Mouse (Mus musculus) thymus, postnatal 0 days (tissue): ENCODE data around the gene Atp8a2. TPM values are rescaled to one million over a fixed set of nuclear protein-coding genes. Genes with fewer than 3 reads are reported as not detected.
A peak's percentile ranks its signal among the peaks of the same experiment; 100 is the strongest.
"Not testable (repeated sequence)": the region's sequence is repeated elsewhere in the genome, so short reads cannot be mapped to it uniquely, and the experiment has no call there.

Experiments
- DNase-seq: peaks from one replicate; pipeline ENCODE4 v3.0.0-alpha.2; 2015; ENCODE audit warnings: low spot score
- polyA plus RNA-seq: library from polyadenylated mRNA; unstranded; fragments of >200 nt; fragmentation: Nextera tagmentation; extraction: Ambion mirVana; gene quantifications from 2 replicates; pipeline ENCODE4 v1.2.1, GENCODE M21; 2015

The Atp8a2 gene
- polyA plus RNA-seq, 1 experiment from 2014 or later = 1.4 TPM

DNA sequence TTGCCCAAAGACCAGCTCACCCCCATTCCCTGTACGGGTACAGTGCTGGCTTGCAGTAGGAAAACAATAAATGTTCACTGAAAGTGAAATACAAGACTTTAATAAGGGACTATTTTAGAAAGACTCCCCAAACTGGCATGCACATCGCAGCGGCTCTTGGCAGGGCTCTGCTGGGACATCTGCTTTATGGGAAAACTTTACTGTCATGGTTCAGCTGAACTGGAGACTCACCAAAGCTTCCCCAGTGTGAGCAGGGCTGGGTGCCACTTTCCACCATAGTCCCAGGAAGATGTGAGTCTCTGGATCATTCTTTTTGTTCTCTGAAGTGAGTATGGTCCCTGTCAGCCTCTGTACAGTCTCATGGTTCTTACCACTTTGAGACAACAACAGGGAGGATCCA is 475.6 kb downstream of the Atp8a2 start:
- DNase-seq = no peak

DNA sequence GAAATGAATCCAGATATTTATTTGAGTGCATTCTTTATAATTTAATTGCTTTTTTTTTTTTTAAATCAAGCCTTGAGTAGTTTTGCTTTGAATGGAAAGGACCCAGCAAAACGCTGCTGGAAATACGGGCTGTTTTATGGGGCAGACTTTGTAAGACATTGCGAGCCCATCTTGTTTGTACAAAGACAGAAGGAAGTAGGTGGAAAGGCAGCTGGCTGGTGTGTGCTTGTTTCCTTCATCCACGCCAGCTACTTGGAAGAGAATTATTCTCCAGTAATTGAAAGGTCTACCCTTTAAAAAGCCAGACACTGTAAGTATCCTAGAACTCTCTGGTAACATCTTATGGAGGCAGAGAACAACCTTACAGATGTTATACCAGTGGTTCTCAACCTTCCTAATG is 476.6 kb downstream of the Atp8a2 start:
- DNase-seq = no peak

DNA sequence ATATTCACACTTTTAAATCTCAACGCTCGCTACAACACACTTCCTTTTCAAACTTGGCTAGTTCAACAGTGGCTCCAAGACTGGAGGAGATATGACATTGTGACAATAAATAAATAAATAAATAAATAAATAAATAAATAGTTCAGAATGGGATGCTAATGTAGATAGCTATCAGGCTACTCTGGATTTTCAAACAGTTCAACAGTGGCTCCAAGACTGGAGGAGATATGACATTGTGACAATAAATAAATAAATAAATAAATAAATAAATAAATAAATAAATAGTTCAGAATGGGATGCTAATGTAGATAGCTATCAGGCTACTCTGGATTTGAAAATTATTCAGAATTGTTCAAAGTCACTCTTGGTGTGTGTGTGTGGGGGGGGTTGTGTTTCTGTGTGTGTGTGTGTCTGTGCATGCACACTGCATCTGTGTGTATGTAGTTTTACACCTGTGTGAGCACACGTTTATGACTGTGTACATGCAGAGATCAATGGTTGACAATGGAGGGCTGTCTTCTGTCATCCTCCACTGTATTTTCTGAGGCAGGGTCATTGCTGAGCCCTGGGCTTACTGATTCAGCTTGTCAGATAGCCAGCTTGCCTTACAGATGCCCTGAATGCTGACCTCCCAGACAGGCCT is 480.4 kb downstream of the Atp8a2 start:
- not testable (repeated sequence) for DNase-seq

DNA sequence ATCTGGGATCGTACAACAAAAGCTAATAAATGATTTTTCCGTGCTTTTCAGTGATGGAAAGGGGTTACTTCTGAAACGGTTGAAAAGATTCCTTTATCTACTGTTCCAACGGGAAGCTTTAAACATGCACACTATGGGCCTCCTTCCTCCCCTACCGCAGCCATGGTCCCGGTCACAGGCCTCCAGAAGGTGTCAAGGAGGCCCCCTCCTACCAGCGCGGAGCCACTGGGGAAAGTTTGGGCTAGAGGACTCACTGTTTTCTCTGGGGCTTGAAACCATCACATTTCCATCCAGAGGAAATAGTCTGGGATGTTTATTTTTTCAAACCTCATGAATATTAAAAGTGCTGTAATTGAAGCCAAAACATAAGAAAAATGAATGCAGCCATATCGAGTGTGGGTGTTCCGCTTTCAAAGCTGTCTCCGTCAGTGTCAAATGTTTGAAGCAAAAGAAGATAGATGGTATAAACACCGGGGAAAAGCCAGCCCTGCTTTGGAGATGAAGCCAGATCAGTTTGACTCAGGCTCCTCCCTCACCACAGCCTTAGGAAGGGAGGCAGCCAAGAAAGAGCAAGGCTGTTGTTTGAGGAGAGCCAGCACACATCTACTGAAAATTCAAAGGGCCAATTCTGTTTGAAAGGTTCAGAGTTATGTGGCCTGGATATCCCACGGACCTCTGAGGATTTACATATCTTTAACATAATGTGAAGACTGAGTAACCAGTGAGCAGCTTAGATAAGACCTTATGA is 481.1 kb downstream of the Atp8a2 start:
- no peak for DNase-seq

DNA sequence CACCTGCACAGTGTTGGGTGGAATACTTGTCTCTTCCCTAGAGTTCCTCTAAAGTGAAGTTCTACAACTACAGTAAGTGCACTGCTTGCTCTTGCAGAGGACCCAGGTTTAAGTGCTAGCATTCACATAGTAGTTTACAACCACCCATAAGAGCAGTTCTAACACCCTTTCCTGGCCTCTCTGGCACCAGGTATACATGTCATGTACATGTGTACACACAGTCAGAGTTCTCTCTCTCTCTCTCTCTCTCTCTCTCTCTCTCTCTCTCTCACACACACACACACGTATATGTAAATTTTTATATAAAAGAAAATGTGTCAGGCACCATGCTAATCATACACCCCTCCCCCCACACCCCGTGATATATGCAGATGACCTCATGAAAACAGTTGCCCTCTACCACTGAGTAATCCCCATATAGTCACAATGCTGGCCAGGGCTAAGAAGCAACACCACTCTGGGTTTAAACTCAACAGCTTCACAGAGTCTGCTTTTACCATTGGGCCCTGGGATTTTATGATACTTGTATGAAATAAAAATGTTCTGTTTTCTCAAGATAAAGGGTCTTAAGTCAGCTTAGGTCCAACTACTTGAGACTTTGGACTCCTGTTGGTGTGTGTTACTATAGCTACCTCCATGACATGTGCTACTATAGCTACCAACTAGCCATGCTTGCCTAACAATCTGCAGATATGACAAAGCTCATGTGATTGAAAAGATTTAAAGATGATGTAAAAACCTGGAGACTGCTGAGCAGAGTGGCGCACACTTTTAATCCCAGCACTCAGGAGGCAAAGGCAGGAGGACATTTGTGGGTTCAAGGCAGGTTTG is 487.3 kb downstream of the Atp8a2 start:
- DNase-seq = no peak

DNA sequence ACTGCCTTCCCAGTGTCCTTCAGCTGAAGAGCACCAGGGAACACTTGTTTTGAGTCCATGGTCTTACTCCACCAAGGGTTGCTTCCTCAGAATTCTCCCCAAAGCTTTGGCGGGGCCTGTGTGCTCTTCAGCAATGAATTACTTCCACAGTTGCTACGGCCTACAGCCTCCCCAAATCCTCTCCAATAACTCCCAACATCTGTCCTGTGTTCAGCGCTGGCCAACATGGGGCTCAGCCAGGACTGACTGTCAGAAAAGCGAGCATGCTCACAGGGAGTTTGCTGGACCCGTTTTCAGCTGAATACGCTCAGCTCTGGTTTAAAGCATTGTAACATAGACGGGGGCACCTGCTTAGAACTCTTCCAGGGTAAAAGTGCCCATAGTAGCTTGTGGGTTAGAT is 489.0 kb downstream of the Atp8a2 start:
- no peak for DNase-seq

DNA sequence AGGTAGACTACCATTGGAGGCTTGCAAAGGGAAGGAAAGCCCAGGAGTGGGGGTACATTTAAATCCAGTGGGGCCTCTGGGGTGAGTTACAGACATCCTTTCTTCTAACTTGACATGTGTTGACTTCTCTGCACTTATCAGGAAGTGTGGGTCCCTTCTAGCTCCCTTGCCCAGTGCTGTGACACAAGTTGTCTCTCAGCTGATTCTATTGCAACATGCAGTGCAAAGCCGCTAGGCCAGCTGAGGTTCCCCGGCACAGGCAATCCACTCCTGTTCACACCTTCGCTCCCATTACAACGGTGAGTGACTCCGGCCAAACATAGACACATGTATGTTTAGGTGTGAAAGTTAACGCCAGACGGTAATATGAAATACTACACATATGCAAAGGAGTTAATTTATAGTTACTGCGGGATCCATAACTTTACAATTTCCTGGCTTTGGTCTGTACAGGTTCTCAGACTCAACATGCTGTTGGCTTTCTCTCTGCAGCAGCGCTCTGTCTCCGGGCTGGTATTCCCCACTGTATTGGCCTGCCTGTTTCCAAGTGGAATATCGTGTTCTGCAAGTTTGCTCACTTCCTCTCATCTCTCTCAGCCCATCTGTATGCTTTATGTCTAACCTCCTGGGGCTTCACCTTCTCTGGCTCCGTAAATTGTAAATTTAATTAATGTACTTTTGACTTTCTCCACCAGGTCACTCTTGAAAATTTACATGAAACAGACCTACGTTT is 491.5 kb downstream of the Atp8a2 start:
- no peak for DNase-seq

DNA sequence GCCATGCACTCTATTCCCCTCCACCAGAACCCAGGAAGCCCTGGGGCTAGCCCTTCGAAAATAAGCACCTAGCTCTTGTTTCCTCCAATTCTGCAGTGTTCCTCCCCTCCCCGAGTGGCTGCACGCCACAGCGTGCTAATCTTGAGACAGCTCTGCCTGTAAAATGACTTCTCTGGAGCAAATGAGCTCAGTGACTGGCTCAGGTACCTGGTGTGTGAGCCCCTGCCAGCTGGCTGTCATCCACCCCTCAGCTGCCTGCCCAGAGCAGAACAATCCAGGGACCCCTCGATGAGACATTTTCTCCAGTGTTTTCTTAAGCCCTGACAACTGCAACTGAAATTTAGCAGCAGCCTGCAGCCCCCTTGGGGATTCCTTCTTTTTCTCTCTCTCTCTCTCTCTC is 495.5 kb downstream of the Atp8a2 start:
- DNase-seq = no peak

DNA sequence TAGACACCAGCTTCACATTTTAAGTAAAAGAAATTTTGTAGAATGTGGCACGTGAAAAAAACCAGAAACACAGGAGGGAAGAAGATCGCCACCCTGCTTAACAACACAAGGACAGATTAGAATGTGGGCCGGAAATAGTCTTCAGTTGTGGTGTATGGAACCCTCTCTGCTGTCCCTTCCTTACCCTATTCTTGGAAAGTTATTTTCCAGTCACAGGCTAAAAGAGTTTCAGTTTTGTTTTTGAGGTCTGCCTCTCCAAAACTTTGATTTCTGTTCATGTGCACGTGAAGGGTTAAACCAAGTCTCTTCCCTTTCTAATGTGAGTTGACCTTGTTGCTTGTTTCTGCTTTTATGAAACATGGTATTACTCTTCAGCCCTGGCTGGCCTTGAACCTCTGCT is 501.8 kb downstream of the Atp8a2 start:
- no peak for DNase-seq

DNA sequence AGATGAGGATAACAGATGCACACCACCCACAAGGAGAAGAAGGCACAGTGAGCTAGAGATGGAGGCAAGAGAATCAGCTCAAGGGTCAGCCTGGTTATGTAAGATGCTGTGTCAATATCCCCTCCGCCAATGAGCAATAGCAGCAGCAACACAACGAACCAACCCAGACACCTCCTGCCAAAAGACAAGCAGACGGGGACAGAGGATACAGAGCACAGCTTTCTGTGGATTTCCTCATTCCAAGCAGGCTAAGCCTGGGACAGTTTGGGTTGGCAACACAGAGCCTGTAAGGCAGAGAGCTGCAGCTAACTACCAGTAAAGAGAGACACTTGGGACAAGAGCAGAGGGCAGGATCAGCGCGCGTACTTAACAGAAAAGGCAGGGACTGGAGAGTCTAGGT is 504.8 kb downstream of the Atp8a2 start:
- no peak for DNase-seq

DNA sequence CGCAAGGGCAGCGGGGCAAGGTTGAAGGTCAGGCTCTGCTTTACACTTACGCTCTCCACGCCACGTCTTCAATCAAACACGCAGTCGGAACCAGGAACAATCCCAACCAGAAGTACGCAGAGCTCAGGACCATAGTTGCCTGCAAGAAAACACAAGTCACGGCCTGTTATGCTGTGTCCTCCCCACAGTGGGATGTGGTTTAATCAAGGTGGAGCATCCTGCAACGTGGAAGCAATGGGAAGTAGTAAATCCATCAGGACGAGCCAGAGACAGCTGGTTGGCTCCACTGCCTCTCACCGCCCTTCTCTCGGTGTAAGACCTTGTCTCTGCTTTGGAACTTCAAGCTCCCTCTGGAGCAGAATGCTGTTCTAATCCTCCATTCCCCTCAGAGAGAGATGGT is 505.6 kb downstream of the Atp8a2 start:
- DNase-seq = no peak

DNA sequence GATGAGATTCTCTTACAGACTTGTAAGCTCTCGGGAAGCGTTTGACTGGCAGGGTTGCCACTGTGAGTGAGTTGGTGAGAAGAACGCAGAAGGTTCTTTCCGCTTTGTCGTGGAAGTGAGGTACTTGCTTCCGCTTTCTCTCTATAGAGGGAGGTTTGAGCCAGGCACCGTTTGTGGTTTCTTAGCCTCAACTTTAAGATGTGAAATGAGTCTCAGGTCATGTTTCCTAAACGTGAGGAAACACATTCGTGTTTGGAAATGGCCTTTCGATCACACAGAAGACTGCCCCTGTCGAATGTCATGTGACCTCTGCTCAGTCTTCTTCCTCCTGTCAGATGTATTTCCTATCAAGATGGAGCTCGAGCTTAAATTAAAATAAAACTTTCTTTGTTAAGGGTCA is 506.0 kb downstream of the Atp8a2 start:
- DNase-seq = peak; percentile 45

DNA sequence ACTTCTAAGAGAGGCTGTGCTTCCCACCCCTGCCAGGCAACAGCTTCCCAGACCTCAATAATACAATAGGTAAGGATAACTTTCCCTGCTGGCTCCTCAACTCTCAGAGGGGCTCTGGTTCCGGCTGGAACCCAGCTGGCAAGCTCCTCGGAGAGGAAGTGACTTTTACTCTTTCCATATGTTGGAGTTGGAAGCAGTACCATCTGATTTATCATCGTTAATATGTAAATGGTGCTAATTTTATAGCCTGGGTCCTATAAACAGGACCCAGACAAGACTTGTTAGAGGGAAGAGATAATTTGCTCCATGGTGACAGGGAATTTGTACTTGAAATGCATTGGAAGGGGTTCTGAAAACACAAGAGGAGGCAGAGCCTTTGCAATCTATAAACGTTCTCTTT is 507.4 kb downstream of the Atp8a2 start:
- DNase-seq = no peak

DNA sequence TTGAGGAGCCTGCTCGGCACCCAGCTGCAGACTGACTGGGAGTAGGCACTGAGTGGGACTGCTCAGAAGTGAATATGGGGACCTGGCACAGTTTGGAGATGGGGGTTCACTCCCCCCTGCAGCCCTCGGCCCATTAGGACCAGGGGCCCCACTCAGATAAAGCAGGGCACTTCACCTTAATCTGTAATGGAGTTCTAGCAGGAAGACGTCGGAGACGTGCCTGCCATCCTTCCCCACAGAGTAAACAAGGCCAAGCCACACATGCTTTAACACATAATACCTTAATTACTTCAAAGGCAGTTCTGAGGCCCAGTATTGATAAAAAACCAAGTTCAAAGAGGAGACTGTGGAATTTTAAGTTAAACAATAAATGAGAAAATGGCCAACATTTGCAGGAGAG is 510.8 kb downstream of the Atp8a2 start:
- DNase-seq = no peak

DNA sequence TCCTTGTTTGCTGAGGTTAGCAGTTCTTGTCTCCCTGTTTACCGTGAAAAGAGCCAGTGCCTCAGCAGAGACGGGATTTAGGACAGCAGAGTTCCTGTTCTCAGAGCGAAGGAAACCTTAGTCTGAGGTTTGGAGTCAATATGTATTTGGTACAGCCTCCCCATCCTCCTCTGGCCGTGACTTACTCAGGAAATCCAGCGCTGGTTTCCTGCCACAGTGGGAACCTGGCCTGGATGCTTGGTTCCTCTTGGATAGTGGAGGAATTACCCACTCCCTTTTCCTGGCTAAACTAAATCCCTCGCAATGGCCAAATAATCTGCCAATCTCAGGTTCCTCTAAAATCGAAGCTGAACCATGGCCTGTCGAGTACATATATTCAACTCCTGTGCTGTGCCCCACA is 511.6 kb downstream of the Atp8a2 start:
- no peak for DNase-seq

DNA sequence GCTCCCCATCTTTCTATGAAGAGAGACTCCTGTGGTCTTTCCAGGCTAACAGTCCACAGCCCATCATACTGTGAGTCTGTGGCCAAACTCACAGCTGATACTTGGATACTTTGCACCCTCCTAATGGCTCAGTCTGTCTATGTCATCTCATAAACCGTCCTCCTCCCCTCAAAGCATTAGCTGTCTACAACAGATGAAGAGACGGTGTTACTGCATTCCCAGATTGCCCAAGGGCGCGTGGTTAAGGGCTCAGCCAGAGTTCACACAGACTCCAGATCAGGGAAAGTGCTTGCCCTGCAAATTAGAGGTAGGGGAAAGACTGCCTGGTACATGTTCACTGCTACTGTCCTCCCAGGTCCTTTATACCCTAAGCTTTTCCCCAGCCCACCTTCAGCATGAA is 515.1 kb downstream of the Atp8a2 start:
- no peak for DNase-seq

DNA sequence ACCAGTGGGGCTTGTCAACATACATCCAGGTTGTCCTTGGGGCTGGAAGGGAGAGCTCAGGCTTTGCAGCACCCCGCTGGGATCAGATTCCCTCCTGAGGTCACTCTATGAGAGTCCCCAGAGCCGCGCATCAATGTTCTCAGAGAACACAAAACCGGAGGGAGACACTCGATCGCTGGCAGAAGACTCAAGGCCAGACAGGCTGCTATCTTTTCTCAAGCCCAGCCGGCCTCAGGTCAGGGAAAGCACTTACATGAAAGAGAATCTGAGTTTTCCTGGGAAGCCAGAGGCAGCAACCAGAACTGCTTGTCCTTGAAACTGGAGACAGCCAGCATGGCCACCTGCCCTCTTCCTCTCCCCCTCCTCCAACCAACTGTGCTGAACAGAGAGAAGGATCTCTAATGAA is 519.4 kb downstream of the Atp8a2 start:
- no peak for DNase-seq

DNA sequence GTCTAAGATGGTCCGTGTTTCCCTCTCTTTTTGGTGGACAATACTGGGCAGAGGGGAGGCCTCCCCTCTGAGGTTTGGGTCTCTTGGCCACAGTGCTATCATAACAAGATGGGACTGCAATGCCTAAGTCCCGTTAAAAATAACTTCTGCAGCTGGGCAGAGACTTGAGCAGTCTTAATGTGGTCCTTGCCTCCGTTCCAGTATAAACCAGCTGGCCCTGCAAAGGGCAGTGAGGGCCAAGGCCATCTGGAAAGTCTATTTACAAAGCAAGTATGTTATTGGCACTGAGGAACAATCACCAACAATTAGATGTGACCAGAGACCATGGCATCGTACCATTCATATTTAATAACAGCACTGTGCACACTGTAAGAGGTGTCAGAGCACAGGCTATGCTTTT is 521.6 kb downstream of the Atp8a2 start:
- no peak for DNase-seq

DNA sequence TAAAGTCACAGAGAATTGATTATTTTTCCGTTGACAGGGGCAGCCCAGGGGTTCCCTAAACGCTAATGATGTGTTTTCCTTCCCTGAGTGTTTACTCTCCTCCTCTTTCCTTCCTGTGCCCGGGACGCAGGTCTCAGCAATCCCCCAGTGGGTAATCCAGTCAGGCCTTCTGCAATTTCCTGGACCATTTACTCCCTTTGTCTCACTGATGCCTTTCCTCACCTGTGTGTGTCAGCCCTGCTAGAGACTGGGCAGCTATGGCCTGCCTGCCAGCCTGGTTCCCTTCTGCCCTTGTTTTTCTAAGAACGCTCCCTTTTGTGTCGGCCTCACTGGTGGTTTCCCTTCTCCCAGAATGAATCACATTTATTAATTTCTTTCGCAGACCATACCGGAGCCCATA is 522.4 kb downstream of the Atp8a2 start:
- no peak for DNase-seq

DNA sequence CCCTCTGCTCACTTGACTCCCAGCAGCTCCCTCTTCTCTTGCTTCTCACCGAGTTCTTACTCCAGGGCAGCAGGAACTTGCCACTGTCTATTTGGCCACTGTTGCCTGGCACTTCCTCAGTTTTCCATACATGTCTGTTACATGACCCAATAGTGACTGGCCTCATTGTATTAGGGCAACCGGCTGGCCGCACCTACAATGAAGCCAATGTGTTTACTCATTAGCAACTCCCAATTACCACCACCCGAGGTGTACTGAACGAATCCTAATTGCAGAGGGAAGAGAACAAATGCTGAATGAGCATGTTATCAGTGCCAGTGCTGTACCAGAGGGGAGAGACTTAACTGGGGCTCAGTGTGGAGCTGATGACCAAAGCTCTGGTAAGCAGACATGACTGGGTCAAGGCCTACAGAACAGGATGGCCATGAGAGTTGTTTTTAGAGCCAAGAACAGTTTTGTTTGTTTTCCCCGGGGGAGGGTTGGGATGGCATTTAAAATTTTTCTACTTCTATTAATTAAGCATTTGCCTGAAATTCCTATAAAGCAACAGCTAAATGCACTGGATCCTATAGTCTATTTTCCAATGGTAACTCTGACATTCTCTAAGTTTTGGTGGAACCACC is 524.0 kb downstream of the Atp8a2 start:
- no peak for DNase-seq

DNA sequence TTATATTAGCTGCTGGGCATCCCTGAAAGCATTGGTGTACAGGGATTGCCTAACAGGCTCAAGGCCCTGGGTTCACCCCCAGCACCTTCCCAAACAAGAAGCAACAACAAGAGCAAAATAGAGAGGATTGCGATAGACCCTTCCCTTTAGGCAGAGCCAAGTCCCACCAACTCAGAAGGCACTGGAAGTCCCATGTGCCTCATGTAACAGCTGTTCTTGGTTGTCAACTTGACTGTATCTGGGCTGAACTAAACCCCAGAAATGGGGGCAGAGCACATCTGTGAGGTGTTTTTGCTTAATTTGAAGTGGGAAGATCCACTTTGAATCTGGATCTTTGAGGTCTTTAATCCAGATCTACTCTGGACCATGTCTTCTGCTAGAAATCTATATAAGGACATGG is 539.9 kb downstream of the Atp8a2 start:
- DNase-seq = no peak
